Mouse (Mus musculus): ENCODE measurements at regions not wholly inside any gene's neighbourhood (a gene's known extent, or its start where the extent isn't known, plus 50 kb on each side); places are given as distances from the start of the nearest gene placed in this dataset.

DNA sequence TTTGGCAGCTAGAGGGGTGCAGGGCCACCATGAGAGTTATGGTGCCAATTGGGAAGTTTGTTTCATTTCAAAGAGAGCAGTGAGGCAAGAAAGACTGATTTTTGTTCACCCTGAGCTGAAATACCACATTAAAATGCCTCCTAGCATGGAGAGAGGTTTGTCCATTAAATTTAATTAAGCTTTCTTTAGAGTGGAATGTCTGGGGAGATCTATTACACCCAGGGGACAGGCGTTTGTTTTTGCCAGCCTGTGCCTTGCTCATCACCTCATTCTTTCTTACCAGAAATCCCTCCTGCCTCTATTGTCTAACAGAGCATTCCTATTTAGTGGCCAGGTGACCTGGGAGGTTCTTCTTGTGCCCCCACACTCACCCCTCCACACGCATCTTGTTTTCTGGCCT lies 55.2 kb upstream of the Rcn1 start:
- no peak for DNase-seq
- intact Hi-C loops (cut with DNase I) = no loop called here

DNA sequence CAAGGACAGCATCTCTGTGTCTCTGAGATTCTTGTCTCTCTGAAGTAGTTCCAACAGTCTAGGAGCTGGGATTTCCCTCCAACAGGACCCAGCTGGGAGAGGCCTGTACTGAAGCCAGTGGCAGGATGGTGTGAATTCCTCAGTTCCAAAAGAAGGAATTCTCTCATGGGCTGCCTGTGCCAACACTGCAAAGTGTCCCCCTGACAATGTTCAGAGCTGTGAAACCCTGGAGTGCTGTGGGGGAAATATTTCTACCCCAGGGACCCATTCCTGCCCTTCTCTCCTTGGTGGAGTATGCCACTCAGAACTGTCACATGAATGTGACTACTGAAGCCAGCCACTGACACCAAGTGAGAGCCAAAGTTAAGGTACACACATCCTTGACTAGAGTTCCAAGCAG lies 55.7 kb upstream of the Rcn1 start:
- intact Hi-C loops (cut with DNase I) = no loop called here

GRCm38 (mm10) chr2:105458643-105459042 lies 59.5 kb upstream of the Rcn1 start:
- DNase-seq = no peak
- intact Hi-C loops (cut with DNase I) = no loop called here

More for the DNA sequence above, 55.7 kb upstream of the Rcn1 start:
- no peak for DNase-seq

GRCm38 (mm10) chr2:105459512-105459911 lies 60.4 kb upstream of the Rcn1 start:
- DNase-seq = no peak
- intact Hi-C loops (cut with DNase I) = no loop called here

- no peak for DNase-seq
- intact Hi-C loops (cut with DNase I) = no loop called here
These were observed 66.5 kb upstream of the Rcn1 start for GRCm38 (mm10) chr2:105465630-105466029.

- no peak for DNase-seq
- intact Hi-C loops (cut with DNase I) = loop anchor here (2.0 kb wide), 1 partner anchor 614 kb away; no protein-coding TSS in a partner anchor
These were observed 69.8 kb upstream of the Rcn1 start for GRCm38 (mm10) chr2:105468930-105469329.

GRCm38 (mm10) chr2:105476028-105476677 lies 77.0 kb upstream of the Rcn1 start:
- DNase-seq = no peak
- intact Hi-C loops (cut with DNase I) = no loop called here

- DNase-seq = no peak
- intact Hi-C loops (cut with DNase I) = no loop called here
These were observed 83.0 kb upstream of the Rcn1 start for GRCm38 (mm10) chr2:105481990-105482592.

DNA sequence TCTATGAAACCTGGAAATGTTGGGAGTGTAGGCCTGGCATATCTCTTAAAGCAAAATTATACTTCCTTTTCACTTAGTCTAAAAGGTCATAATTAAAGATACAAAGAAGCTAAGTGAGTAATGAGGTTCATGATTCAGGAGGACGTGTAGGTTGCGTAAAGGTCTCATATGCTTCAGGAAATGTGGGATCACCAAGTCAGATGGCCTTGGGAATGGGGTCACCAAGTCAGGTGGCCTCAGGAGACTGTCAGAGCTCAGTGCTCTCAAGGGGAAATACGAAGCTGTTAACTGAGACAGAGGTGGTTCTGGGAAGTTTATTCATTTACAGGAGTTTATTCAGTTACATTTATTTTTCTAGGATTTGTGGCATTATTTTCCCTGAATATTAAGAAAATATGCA lies 85.4 kb upstream of the Rcn1 start:
- intact Hi-C loops (cut with DNase I) = no loop called here
- no peak for DNase-seq

DNA sequence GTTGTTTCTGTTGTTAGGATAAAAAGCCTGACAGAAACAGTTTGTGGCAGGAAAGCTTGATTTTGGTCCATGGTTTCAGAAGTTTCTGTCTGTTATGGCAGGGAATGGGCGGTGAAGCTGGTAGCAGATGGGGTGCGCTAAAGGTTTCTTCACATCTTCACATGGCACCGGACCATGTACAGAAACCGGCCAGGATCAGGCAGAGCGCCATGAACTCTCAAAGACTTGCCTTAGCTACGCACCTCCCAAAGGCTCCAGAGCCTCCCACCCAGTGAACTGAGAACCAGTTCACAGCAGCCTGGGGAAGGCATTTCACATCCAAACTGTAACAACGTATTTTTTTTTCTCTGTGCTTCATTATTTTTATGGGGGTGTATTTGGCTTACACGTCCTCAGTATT lies 86.2 kb upstream of the Rcn1 start:
- no peak for DNase-seq
- intact Hi-C loops (cut with DNase I) = no loop called here

GRCm38 (mm10) chr2:105495796-105496195 lies 96.7 kb upstream of the Rcn1 start:
- no peak for DNase-seq
- intact Hi-C loops (cut with DNase I) = no loop called here

GRCm38 (mm10) chr2:105504197-105504596 lies 105.1 kb upstream of the Rcn1 start:
- no peak for DNase-seq
- intact Hi-C loops (cut with DNase I) = no loop called here

GRCm38 (mm10) chr2:105505554-105505953 lies 106.4 kb upstream of the Rcn1 start:
- no peak for DNase-seq
- intact Hi-C loops (cut with DNase I) = no loop called here

DNA sequence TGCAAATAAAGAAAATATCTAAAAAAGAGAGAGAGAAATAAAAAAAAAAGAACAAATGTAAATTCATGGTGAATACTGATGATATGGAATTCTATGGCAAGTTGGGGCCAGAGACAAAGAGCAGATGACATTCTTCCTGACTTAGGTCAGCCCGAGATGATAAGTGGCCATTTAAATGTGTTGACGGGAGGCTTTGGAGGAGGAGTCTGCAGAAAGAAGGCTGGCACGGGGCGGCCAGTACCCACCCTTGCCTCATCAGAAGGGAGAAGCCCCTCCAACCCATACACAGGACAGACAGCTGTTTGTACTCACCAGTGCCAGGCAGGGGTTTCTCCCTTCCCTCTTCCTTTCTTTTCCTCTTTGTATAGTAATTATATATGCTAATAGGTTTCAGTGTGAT lies 108.0 kb upstream of the Rcn1 start:
- intact Hi-C loops (cut with DNase I) = no loop called here
- DNase-seq = no peak

DNA sequence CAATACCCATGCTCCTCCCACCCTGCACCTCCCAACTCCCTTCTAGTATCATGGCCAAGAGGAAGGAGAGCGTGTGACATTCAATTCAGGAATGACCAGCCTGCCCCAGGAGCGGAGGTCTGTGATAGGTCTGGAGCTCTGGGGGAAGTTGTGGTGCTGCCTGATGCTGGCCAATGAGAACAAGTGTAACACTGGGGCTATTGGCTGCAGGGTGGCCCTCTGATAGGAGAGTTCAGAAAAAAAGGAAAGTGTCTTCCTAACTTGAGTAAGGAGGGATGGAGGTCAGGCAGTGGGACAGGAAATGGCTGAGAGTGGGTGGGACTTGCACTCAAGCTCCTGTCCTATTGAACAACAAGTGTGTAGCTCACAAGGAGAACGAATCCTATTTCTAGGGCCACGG lies 111.7 kb upstream of the Rcn1 start:
- DNase-seq = no peak
- intact Hi-C loops (cut with DNase I) = no loop called here

DNA sequence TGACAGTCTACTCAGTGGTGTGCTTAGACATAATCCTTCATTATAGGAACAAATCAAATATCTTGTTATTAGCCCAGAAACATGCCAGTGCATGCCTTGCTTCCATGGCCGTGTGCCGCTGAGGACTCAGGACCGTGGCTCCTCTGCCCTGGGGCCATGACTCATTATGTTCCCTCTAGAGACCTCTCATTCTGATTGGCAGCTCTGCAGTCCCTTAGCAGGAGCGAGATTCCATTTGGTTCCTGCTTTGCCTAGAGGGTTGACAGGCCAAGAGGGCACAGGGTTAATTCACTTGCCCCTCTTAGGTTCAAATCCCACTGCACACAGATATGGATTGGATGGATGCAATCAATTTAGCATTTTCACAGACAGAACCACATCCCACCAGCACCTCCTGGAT lies 112.6 kb upstream of the Rcn1 start:
- no peak for DNase-seq
- intact Hi-C loops (cut with DNase I) = no loop called here

DNA sequence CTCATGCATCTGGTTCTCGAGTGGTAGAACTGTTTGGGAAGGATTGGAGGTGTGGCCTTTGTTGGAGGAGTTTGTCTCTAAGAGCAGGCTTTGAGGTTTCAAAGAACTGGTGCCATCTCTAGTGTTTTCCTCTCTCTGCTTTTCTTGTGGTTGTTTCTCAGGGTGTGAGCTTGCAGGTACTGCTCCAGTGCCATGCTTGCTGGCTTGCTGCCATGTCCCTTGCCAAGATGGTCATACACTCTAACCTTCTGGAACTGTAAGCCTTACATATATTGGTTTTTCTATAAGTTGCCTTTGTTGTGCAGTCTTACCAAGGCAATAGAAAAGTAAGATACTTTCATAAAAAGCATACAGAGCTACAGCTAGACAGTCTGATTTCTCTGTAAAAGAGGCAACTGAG lies 115.1 kb upstream of the Rcn1 start:
- no peak for DNase-seq
- intact Hi-C loops (cut with DNase I) = no loop called here

- intact Hi-C loops (cut with DNase I) = no loop called here
- no peak for DNase-seq
These were observed 115.8 kb upstream of the Rcn1 start for GRCm38 (mm10) chr2:105514881-105515280.

GRCm38 (mm10) chr2:105515326-105515725 lies 116.2 kb upstream of the Rcn1 start:
- intact Hi-C loops (cut with DNase I) = no loop called here
- DNase-seq = no peak

GRCm38 (mm10) chr2:105516267-105517133 lies 117.4 kb upstream of the Rcn1 start:
- intact Hi-C loops (cut with DNase I) = no loop called here

GRCm38 (mm10) chr2:105521841-105522240 lies 122.7 kb upstream of the Rcn1 start:
- DNase-seq = no peak
- intact Hi-C loops (cut with DNase I) = loop anchor here (5.0 kb wide), 2 partner anchors 560 to 670 kb away; no protein-coding TSS in a partner anchor

More at GRCm38 (mm10) chr2:105516267-105517133, 117.4 kb upstream of the Rcn1 start:
- DNase-seq = no peak
